Mouse (Mus musculus) lung, embryonic 14.5 days (tissue): ENCODE results near the gene Fndc3b. TPM values are rescaled to one million over a fixed set of nuclear protein-coding genes. Genes with fewer than 3 reads are reported as not detected.

Source experiments
- ATAC-seq: fragments of 200-750 bp; cut with Nextera tagmentation; 2 replicates; pipeline ENCODE4 v1.8.0; 2017; ENCODE audit warnings: mild to moderate bottlenecking, moderate TSS enrichment, moderate library complexity; ENCODE audit not compliant: insufficient read depth
- DNase-seq: peaks from one replicate; pipeline ENCODE4 v3.0.0-alpha.2; 2015
- H3K27ac ChIP-seq: fragments of 300-500 bp; sonication (generic); 2 replicates; pipeline ENCODE4 v1.5.1; 2014; ENCODE audit warnings: low read depth, mild to moderate bottlenecking, moderate library complexity
- H3K27me3 ChIP-seq: fragments of 300-500 bp; sonication (generic); 2 replicates; pipeline ENCODE4 v1.6.1; 2014; ENCODE audit warnings: low read length, control low read depth; ENCODE audit not compliant: insufficient read depth
- H3K36me3 ChIP-seq: fragments of 300-500 bp; sonication (generic); 2 replicates; pipeline ENCODE4 v1.6.1; 2014; ENCODE audit warnings: control low read depth; ENCODE audit not compliant: insufficient read depth
- H3K4me1 ChIP-seq: fragments of 300-500 bp; sonication (generic); 2 replicates; pipeline ENCODE4 v1.6.1; 2014; ENCODE audit warnings: antibody characterized with exemption, control low read depth; ENCODE audit not compliant: insufficient read depth
- H3K4me2 ChIP-seq: fragments of 300-500 bp; sonication (generic); 2 replicates; pipeline ENCODE4 v1.6.1; 2014; ENCODE audit warnings: mild to moderate bottlenecking
- H3K4me3 ChIP-seq: fragments of 300-500 bp; sonication (generic); 2 replicates; pipeline ENCODE4 v1.5.1; 2014; ENCODE audit warnings: low read depth, low read length
- H3K9ac ChIP-seq: fragments of 300-500 bp; sonication (generic); 2 replicates; pipeline ENCODE4 v1.6.1; 2014
- H3K9me3 ChIP-seq: fragments of 300-500 bp; sonication (generic); 2 replicates; pipeline ENCODE4 v1.6.1; 2016; ENCODE audit warnings: low read depth, low read length, control low read depth
- CTCF ChIP-seq: IDR thresholded peaks from 2 replicates; pipeline ENCODE4 v1.5.1; 2016; ENCODE audit warnings: antibody characterized with exemption, low read depth
- WGBS: fragments of 180-500 bp; shearing (Covaris S2); extraction: QIAGEN DNeasy Blood & Tissue Kit; methylation state at CpG from one replicate; pipeline ENCODE4 v1.1.7; 2014; 5-methylcytosine and 5-hydroxymethylcytosine counted together
- polyA plus RNA-seq: library from polyadenylated mRNA; unstranded; fragments of >200 nt; fragmentation: Nextera tagmentation; extraction: Ambion mirVana; gene quantifications from 2 replicates; pipeline ENCODE4 v1.2.1, GENCODE M21; 2014

Gene Fndc3b
- polyA plus RNA-seq, 1 experiment from 2014 or later: 37.1 TPM

GRCm38 (mm10) chr3:27689149-27689865 is 21.8 kb downstream of the Fndc3b start:
- Histone ChIP-seq H3K9ac (no peak overlapping the region), H3K4me3 (no peak overlapping the region), H3K9me3 (no peaks in the 10 kb centered on the region), H3K36me3 (no peaks in the 10 kb centered on the region), H3K27me3 (no peaks in the 10 kb centered on the region), H3K27ac (peak overlapping the region; percentile 88), H3K4me2 (peak overlapping the region; percentile 52; the same call in 1 of the 2 replicates), H3K4me1 (peaks cover 46% of the 10 kb centered on the region)
- TF ChIP-seq CTCF: no peak
- DNase-seq (peak; percentile 89), ATAC-seq (peak; percentile 70)
- WGBS: 43% methylated on average over 12 of the region's 12 CpGs

- 50% methylated on average over 19 of the region's 19 CpGs for WGBS
- H3K9ac ChIP-seq: no peak overlapping the region
- DNase-seq (peak; percentile 93), ATAC-seq (peak; percentile 18; the same call in 1 of the 2 replicates)
- peaks cover 6% of the 10 kb centered on the region; the same call in 1 of the 2 replicates for H3K36me3 ChIP-seq
- TF ChIP-seq CTCF: no peak
- H3K9me3 ChIP-seq: no peaks in the 10 kb centered on the region
- H3K27ac ChIP-seq: peak overlapping the region; percentile 44
- no peaks in the 10 kb centered on the region for H3K27me3 ChIP-seq
- no peak overlapping the region for H3K4me2 ChIP-seq
- H3K4me3 ChIP-seq: no peak overlapping the region
- peaks cover 44% of the 10 kb centered on the region for H3K4me1 ChIP-seq
Observed at GRCm38 (mm10) chr3:27686732-27687491, 24.2 kb downstream of the Fndc3b start.

GRCm38 (mm10) chr3:27685650-27686208 is 25.4 kb downstream of the Fndc3b start:
- H3K27ac ChIP-seq: no peak overlapping the region
- no peak overlapping the region for H3K9ac ChIP-seq
- H3K4me2 ChIP-seq: no peak overlapping the region
- no peak overlapping the region for H3K4me3 ChIP-seq
- no peaks in the 10 kb centered on the region for H3K9me3 ChIP-seq
- ATAC-seq (no peak), DNase-seq (no peak)
- peaks cover 33% of the 10 kb centered on the region for H3K4me1 ChIP-seq
- no peaks in the 10 kb centered on the region for H3K27me3 ChIP-seq
- H3K36me3 ChIP-seq: peaks cover 11% of the 10 kb centered on the region; the same call in 1 of the 2 replicates
- TF ChIP-seq CTCF: no peak
- 70% methylated on average over 14 of the region's 14 CpGs for WGBS

- H3K4me3 ChIP-seq: no peak overlapping the region
- H3K36me3 ChIP-seq: peaks cover 17% of the 10 kb centered on the region; the same call in 1 of the 2 replicates
- no peak overlapping the region for H3K9ac ChIP-seq
- DNase-seq: no peak
- 70% methylated on average over 6 of the region's 6 CpGs for WGBS
- H3K27me3 ChIP-seq: no peaks in the 10 kb centered on the region
- H3K9me3 ChIP-seq: no peaks in the 10 kb centered on the region
- peaks cover 27% of the 10 kb centered on the region for H3K4me1 ChIP-seq
- H3K27ac ChIP-seq: no peak overlapping the region
- no peak for ATAC-seq
- no peak overlapping the region for H3K4me2 ChIP-seq
- TF ChIP-seq CTCF: no peak
Observed at GRCm38 (mm10) chr3:27685134-27685533, 26.0 kb downstream of the Fndc3b start.

- DNase-seq (no peak), ATAC-seq (no peak)
- 61% methylated on average over 4 of the region's 4 CpGs for WGBS
- H3K9ac ChIP-seq: no peak overlapping the region
- H3K27me3 ChIP-seq: no peaks in the 10 kb centered on the region
- no peak overlapping the region for H3K4me2 ChIP-seq
- H3K9me3 ChIP-seq: no peaks in the 10 kb centered on the region
- no peak overlapping the region for H3K4me3 ChIP-seq
- no peak for TF ChIP-seq CTCF
- H3K36me3 ChIP-seq: peaks cover 24% of the 10 kb centered on the region; the same call in 1 of the 2 replicates
- H3K4me1 ChIP-seq: peaks cover 16% of the 10 kb centered on the region
- no peak overlapping the region for H3K27ac ChIP-seq
Observed at GRCm38 (mm10) chr3:27683374-27683773, 27.7 kb downstream of the Fndc3b start.

- H3K36me3 ChIP-seq: peaks cover 24% of the 10 kb centered on the region; the same call in 1 of the 2 replicates
- no peak overlapping the region for H3K4me3 ChIP-seq
- no peak overlapping the region for H3K9ac ChIP-seq
- H3K4me1 ChIP-seq: 0 out of 2 replicates have a peak, but pooled peaks cover 4% of the 10 kb centered on the region
- no peak for TF ChIP-seq CTCF
- no peak overlapping the region for H3K27ac ChIP-seq
- DNase-seq (peak; percentile 51), ATAC-seq (no peak)
- H3K9me3 ChIP-seq: no peaks in the 10 kb centered on the region
- H3K4me2 ChIP-seq: no peak overlapping the region
- 50% methylated on average over 6 of the region's 6 CpGs for WGBS
- no peaks in the 10 kb centered on the region for H3K27me3 ChIP-seq
Observed at GRCm38 (mm10) chr3:27677574-27677973, 33.5 kb downstream of the Fndc3b start.

GRCm38 (mm10) chr3:27673660-27674059 is 37.4 kb downstream of the Fndc3b start:
- WGBS: 53% methylated on average over 7 of the region's 7 CpGs
- H3K9me3 ChIP-seq: no peaks in the 10 kb centered on the region
- H3K4me3 ChIP-seq: no peak overlapping the region
- TF ChIP-seq CTCF: no peak
- ATAC-seq: no peak
- no peak overlapping the region for H3K4me2 ChIP-seq
- H3K36me3 ChIP-seq: no peaks in the 10 kb centered on the region
- peak; percentile 70 for DNase-seq
- H3K27me3 ChIP-seq: no peaks in the 10 kb centered on the region
- peaks cover 9% of the 10 kb centered on the region; the same call in 1 of the 2 replicates for H3K4me1 ChIP-seq
- no peak overlapping the region for H3K9ac ChIP-seq
- H3K27ac ChIP-seq: no peak overlapping the region
